Mouse (Mus musculus) cerebellum, postnatal 25 days (tissue): Measurements from ENCODE around the gene Podxl2.
A peak's percentile ranks its signal among the peaks of the same experiment; 100 is the strongest.

Source experiments
- DNase-seq, 2 experiments: peaks; one replicate each; pipeline ENCODE4 v3.0.0; 2021; ENCODE audit warnings: mixed read lengths in 2 of 2

Podxl2 gene

GRCm38 (mm10) chr6:88843781-88844725 lies 30.8 kb downstream of the Podxl2 start:
- DNase-seq: no peak

- DNase-seq: peak in 1 of 2 experiments; percentile 49
These were observed 31.6 kb downstream of the Podxl2 start for GRCm38 (mm10) chr6:88843241-88843640.

- DNase-seq: no peak
These were observed 32.1 kb downstream of the Podxl2 start for GRCm38 (mm10) chr6:88842731-88843151.

- DNase-seq: peak; percentile 97 to 98
These were observed 32.8 kb downstream of the Podxl2 start, which contains the start of gene Abtb1 for GRCm38 (mm10) chr6:88841781-88842689. TSS of gene Abtb1 (minus strand) at chr6:88841984.

GRCm38 (mm10) chr6:88841514-88841780 lies 33.4 kb downstream of the Podxl2 start:
- no peak for DNase-seq

- no peak for DNase-seq
These were observed 33.9 kb downstream of the Podxl2 start for GRCm38 (mm10) chr6:88840791-88841513.

GRCm38 (mm10) chr6:88840211-88840610 lies 34.6 kb downstream of the Podxl2 start:
- no peak for DNase-seq

GRCm38 (mm10) chr6:88839135-88839970 lies 35.5 kb downstream of the Podxl2 start:
- DNase-seq: peak; percentile 72 to 78

- DNase-seq: peak in 1 of 2 experiments; percentile 30
These were observed 36.2 kb downstream of the Podxl2 start for GRCm38 (mm10) chr6:88838613-88839012.

GRCm38 (mm10) chr6:88837999-88838398 lies 36.8 kb downstream of the Podxl2 start:
- DNase-seq: no peak

GRCm38 (mm10) chr6:88836178-88836819 lies 38.5 kb downstream of the Podxl2 start:
- no peak for DNase-seq

- peak in 1 of 2 experiments; percentile 27 for DNase-seq
These were observed 39.8 kb downstream of the Podxl2 start for GRCm38 (mm10) chr6:88835047-88835446.

GRCm38 (mm10) chr6:88833340-88834140 lies 41.3 kb downstream of the Podxl2 start:
- DNase-seq: no peak

GRCm38 (mm10) chr6:88832663-88833062 lies 42.2 kb downstream of the Podxl2 start:
- DNase-seq: no peak

GRCm38 (mm10) chr6:88831456-88831855 lies 43.4 kb downstream of the Podxl2 start:
- peak; percentile 84 to 89 for DNase-seq

GRCm38 (mm10) chr6:88830112-88830702 lies 44.6 kb downstream of the Podxl2 start:
- peak in 1 of 2 experiments; percentile 22 for DNase-seq

- no peak for DNase-seq
These were observed 45.3 kb downstream of the Podxl2 start for GRCm38 (mm10) chr6:88829579-88829978.

GRCm38 (mm10) chr6:88828206-88829009 lies 46.4 kb downstream of the Podxl2 start:
- DNase-seq: no peak
